Mouse (Mus musculus) forebrain, postnatal 0 days (tissue): ENCODE data around the gene Hist1h2br. TPM values are rescaled to one million over a fixed set of nuclear protein-coding genes. Genes with fewer than 3 reads are reported as not detected.
"Not testable (repeated sequence)": the region's sequence is repeated elsewhere in the genome, so short reads cannot be mapped to it uniquely, and the experiment has no call there.

ENCODE experiments used
- ATAC-seq: fragments of 200-750 bp; cut with Nextera tagmentation; 2 replicates; pipeline ENCODE4 v1.8.0; 2017; ENCODE audit warnings: mild to moderate bottlenecking, moderate library complexity
- DNase-seq: peaks from one replicate; pipeline ENCODE4 v3.0.0-alpha.2; 2015
- H3K27ac ChIP-seq: fragments of 300-500 bp; sonication (generic); 2 replicates; pipeline ENCODE4 v1.5.1; 2014; ENCODE audit warnings: low read depth, mild to moderate bottlenecking, antibody characterized with exemption, low read length, moderate library complexity, mixed read lengths
- H3K27me3 ChIP-seq: fragments of 300-500 bp; sonication (generic); 2 replicates; pipeline ENCODE4 v1.6.1; 2014; ENCODE audit warnings: mild to moderate bottlenecking, low read length, mixed read lengths; ENCODE audit not compliant: insufficient read depth
- H3K36me3 ChIP-seq: fragments of 300-500 bp; sonication (generic); 2 replicates; pipeline ENCODE4 v1.6.1; 2014; ENCODE audit warnings: mild to moderate bottlenecking, moderate library complexity; ENCODE audit not compliant: insufficient read depth
- H3K4me1 ChIP-seq: fragments of 300-500 bp; sonication (generic); 2 replicates; pipeline ENCODE4 v1.6.1; 2014; ENCODE audit warnings: antibody characterized with exemption; ENCODE audit not compliant: insufficient read depth
- H3K4me2 ChIP-seq: fragments of 300-500 bp; sonication (generic); 2 replicates; pipeline ENCODE4 v1.6.1; 2014; ENCODE audit warnings: low read depth, mild to moderate bottlenecking, moderate library complexity
- H3K4me3 ChIP-seq: fragments of 300-500 bp; sonication (generic); 2 replicates; pipeline ENCODE4 v1.5.1; 2014; ENCODE audit warnings: low read depth, low read length, mixed read lengths
- H3K9ac ChIP-seq: fragments of 300-500 bp; sonication (generic); 2 replicates; pipeline ENCODE4 v1.6.1; 2014; ENCODE audit warnings: mild to moderate bottlenecking
- H3K9me3 ChIP-seq: fragments of 300-500 bp; sonication (generic); 2 replicates; pipeline ENCODE4 v1.6.1; 2016; ENCODE audit warnings: low read length
- CTCF ChIP-seq: sonication (generic); IDR thresholded peaks from 2 replicates; pipeline ENCODE4 v1.5.1; 2016; ENCODE audit warnings: antibody characterized with exemption, control low read depth, low read depth
- WGBS: fragments of 180-500 bp; shearing (Covaris S2); extraction: QIAGEN DNeasy Blood & Tissue Kit; methylation state at CpG from one replicate; pipeline ENCODE4 v1.1.7; 2014; 5-methylcytosine and 5-hydroxymethylcytosine counted together
- polyA plus RNA-seq: library from polyadenylated mRNA; unstranded; fragments of >200 nt; fragmentation: Nextera tagmentation; extraction: Ambion mirVana; gene quantifications from 2 replicates; pipeline ENCODE4 v1.2.1, GENCODE M21; 2015
- total RNA-seq: library from RNA; depleted of rRNA; stranded (reverse); fragments of >200 nt; gene quantifications from 2 replicates; pipeline ENCODE4 v1.2.3, GENCODE M21; 2014; rRNA removed

Gene Hist1h2br
- total RNA-seq (158 and 260 TPM in 2 replicates), polyA plus RNA-seq (4.6 and 4.9 TPM in 2 replicates)

- H3K9me3 ChIP-seq, DNase-seq, H3K36me3 ChIP-seq, H3K27me3 ChIP-seq, H3K27ac ChIP-seq, H3K9ac ChIP-seq, H3K4me1 ChIP-seq, H3K4me3 ChIP-seq, H3K4me2 ChIP-seq: not testable (repeated sequence)
- peak; percentile 95 for ATAC-seq
- WGBS = no CpG with 5 or more reads among the region's 24 CpGs
Measured at GRCm38 (mm10) chr13:21833461-21833860, at the start of gene Hist1h2br, which contains the start of gene Hist1h2ap. TSS of gene Hist1h2br (plus strand) at chr13:21833743. TSS of gene Hist1h2ap (minus strand) at chr13:21833507.

GRCm38 (mm10) chr13:21784311-21784710 is 49.2 kb upstream of the Hist1h2br start:
- H3K4me1 ChIP-seq = peaks cover 29% of the 10 kb centered on the region

GRCm38 (mm10) chr13:21786189-21786898 is 47.2 kb upstream of the Hist1h2br start:
- DNase-seq (no peak), ATAC-seq (no peak)
- H3K4me2 ChIP-seq = peak overlapping the region; percentile 62
- no peaks in the 10 kb centered on the region for H3K36me3 ChIP-seq
- H3K4me3 ChIP-seq = peak overlapping the region; percentile 39
- H3K27ac ChIP-seq = peak overlapping the region; percentile 58; the same call in 1 of the 2 replicates
- no peak for TF ChIP-seq CTCF
- 0 out of 2 replicates have a peak overlapping the region, but pooled peaks have one; percentile 33 for H3K9ac ChIP-seq
- H3K9me3 ChIP-seq = no peaks in the 10 kb centered on the region
- H3K27me3 ChIP-seq = no peaks in the 10 kb centered on the region
- 2% methylated on average over 8 of the region's 8 CpGs for WGBS
- peaks cover 17% of the 10 kb centered on the region for H3K4me1 ChIP-seq

More at GRCm38 (mm10) chr13:21784311-21784710, 49.2 kb upstream of the Hist1h2br start:
- ATAC-seq (no peak), DNase-seq (no peak)
- Histone ChIP-seq H3K9ac (no peak overlapping the region), H3K4me2 (no peak overlapping the region; the same call in 1 of the 2 replicates), H3K27me3 (no peaks in the 10 kb centered on the region), H3K36me3 (no peaks in the 10 kb centered on the region), H3K9me3 (no peaks in the 10 kb centered on the region), H3K4me3 (no peak overlapping the region), H3K27ac (no peak overlapping the region)
- no peak for TF ChIP-seq CTCF
- 21% methylated on average over 6 of the region's 6 CpGs for WGBS

- 0 out of 2 replicates have a peak within 1 kb of the TSS, but pooled peaks have one; percentile 37 for H3K9ac ChIP-seq
- peaks cover 17% of the 10 kb centered on the region for H3K4me1 ChIP-seq
- H3K9me3 ChIP-seq, H3K36me3 ChIP-seq, H3K27me3 ChIP-seq: not testable (repeated sequence)
- H3K27ac ChIP-seq = peak within 1 kb of the TSS; percentile 72; the same call in 1 of the 2 replicates
- WGBS = under 1% methylated on average over 34 of the region's 63 CpGs
- H3K4me3 ChIP-seq = peak within 1 kb of the TSS; percentile 39
- H3K4me2 ChIP-seq = peak within 1 kb of the TSS; percentile 62
- peak; percentile 99 for DNase-seq
- peak; percentile 92 for ATAC-seq
Measured at GRCm38 (mm10) chr13:21786899-21787629, 46.5 kb upstream of the Hist1h2br start, which contains the start of the genes Hist1h2an and Hist1h2bp. TSS of gene Hist1h2an (minus strand) at chr13:21787218. TSS of gene Hist1h2bp (plus strand) at chr13:21787461.

GRCm38 (mm10) chr13:21787760-21788593 is 45.6 kb upstream of the Hist1h2br start:
- peaks cover 10% of the 10 kb centered on the region for H3K4me1 ChIP-seq
- peak; percentile 12 for ATAC-seq
- no peaks in the 10 kb centered on the region for H3K36me3 ChIP-seq
- H3K4me3 ChIP-seq = peak overlapping the region; percentile 21
- no peak for DNase-seq
- peak overlapping the region; percentile 62 for H3K4me2 ChIP-seq
- no peak overlapping the region; the same call in 1 of the 2 replicates for H3K27ac ChIP-seq
- no peaks in the 10 kb centered on the region for H3K9me3 ChIP-seq
- H3K9ac ChIP-seq = 0 out of 2 replicates have a peak overlapping the region, but pooled peaks have one; percentile 37
- no peak for TF ChIP-seq CTCF
- no peaks in the 10 kb centered on the region for H3K27me3 ChIP-seq
- 11% methylated on average over 14 of the region's 21 CpGs for WGBS

GRCm38 (mm10) chr13:21789925-21790324 is 43.6 kb upstream of the Hist1h2br start:
- H3K27me3 ChIP-seq = no peaks in the 10 kb centered on the region
- peaks cover 7% of the 10 kb centered on the region for H3K4me1 ChIP-seq
- no peak for TF ChIP-seq CTCF
- H3K27ac ChIP-seq = no peak overlapping the region
- no peak overlapping the region for H3K9ac ChIP-seq
- WGBS = 69% methylated on average over 6 of the region's 6 CpGs
- ATAC-seq (no peak), DNase-seq (no peak)
- H3K9me3 ChIP-seq = no peaks in the 10 kb centered on the region
- no peak overlapping the region for H3K4me2 ChIP-seq
- H3K36me3 ChIP-seq = no peaks in the 10 kb centered on the region
- H3K4me3 ChIP-seq = no peak overlapping the region
